In the genomic region with DNA sequence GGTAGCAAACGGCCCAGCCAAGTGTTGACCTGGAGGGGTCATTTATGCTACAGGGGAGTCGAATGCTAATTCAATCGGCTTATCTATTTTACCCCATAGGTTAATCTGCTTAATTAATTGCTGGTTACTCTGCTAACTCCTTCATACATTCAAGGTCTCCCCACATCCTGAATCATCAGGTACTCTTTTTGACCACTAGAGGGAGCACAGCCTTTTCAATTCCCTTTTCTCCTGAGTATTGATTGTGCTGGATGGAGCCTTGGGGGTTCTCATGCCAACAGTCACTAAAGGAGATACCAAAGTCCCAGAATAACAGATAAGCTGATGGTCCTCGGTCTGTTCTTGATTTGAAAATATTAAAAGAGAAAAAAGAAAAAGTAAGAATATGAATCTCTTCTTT, we compare ENCODE assay signal across 8 mouse cellular contexts.
DNase-seq lines count a peak whose midpoint lies in the region; ATAC-seq and TF ChIP-seq lines count a peak whose summit lies in the region.

No protein-coding gene starts in this region.

- H3K79me2 ChIP-seq in CH12.LX (replicated peaks; ENCODE audit: control insufficient read depth, extremely low read depth, insufficient read depth, poor library complexity, severe bottlenecking), result no peaks in the 10 kb centered on the region

- TF ChIP-seq POLR2A in kidney, adult 2 months (IDR thresholded peaks at IDR 0.05; ENCODE audit: low read depth, low read length), result no peak
- TF ChIP-seq POLR2A in CH12.LX (IDR thresholded peaks at IDR 0.05; ENCODE audit: low read depth, low read length), result no peak

- no peak for ATAC-seq in CD4-positive, CD25-positive, alpha-beta regulatory T cell, adult 4 months
- ATAC-seq in common myeloid progenitor, adult 5-6 weeks (replicated peaks; ENCODE audit: low read depth, poor library complexity, severe bottlenecking), result 0 out of 2 replicates have a peak, but pooled peaks have one; percentile 52
- no peak for ATAC-seq in erythroid progenitor cell, adult 5-6 weeks (replicated peaks; ENCODE audit: low FRiP score, poor library complexity, severe bottlenecking)

- H3K4me1 ChIP-seq in kidney, adult 2 months (ENCODE audit: control insufficient read depth, insufficient read depth, low read length), result peaks cover 11% of the 10 kb centered on the region; the same call in 1 of the 2 replicates
- H3K4me1 ChIP-seq in CH12.LX (ENCODE audit: control insufficient read depth in 1 of 2, insufficient read depth in 2 of 2), result peaks cover 0 to 26% of the 10 kb centered on the region in 2 experiments; a peak in 2 of 4 replicates

- H3K27ac ChIP-seq in kidney, adult 2 months (ENCODE audit: insufficient read depth, low read depth, low read length), result no peak overlapping the region
- H3K27ac ChIP-seq in CH12.LX (ENCODE audit: insufficient read depth, low read depth), result no peak overlapping the region

- no peaks in the 10 kb centered on the region for H3K9me3 ChIP-seq in CH12.LX (replicated peaks; ENCODE audit: low read length)

- no peaks in the 10 kb centered on the region for H3K36me3 ChIP-seq in kidney, adult 2 months (ENCODE audit: control insufficient read depth, insufficient read depth, low read length)
- H3K36me3 ChIP-seq in CH12.LX (replicated peaks in 1 of 2; ENCODE audit: control insufficient read depth in 1 of 2, insufficient read depth in 1 of 2, low read length in 1 of 2), result no peaks in the 10 kb centered on the region

- TF ChIP-seq CTCF in kidney, adult 2 months (conservative IDR thresholded peaks at IDR 0.05; ENCODE audit: insufficient read depth, insufficient read length, low read depth, low read length), result peak; percentile 28
- peak; percentile 82 to 86 for TF ChIP-seq CTCF in CH12.LX (conservative IDR thresholded peaks at IDR 0.05 in 1 of 2, IDR thresholded peaks at IDR 0.05 in 1 of 2; ENCODE audit: low read depth in 2 of 2, low read length in 2 of 2)

- H3K27me3 ChIP-seq in kidney, adult 2 months (replicated peaks; ENCODE audit: control insufficient read depth, insufficient read depth, low read length), result no peaks in the 10 kb centered on the region
- H3K27me3 ChIP-seq in CH12.LX (replicated peaks), result no peaks in the 10 kb centered on the region

- H3K4me3 ChIP-seq in kidney, adult 2 months (ENCODE audit: insufficient read depth, low read depth, low read length), result no peak overlapping the region
- no peak overlapping the region for H3K4me3 ChIP-seq in CH12.LX (replicated peaks in 1 of 3; ENCODE audit: low read depth in 2 of 3, low read length in 2 of 3, poor library complexity in 1 of 3)

- dilution Hi-C loops in CH12.LX (cut with MboI; ENCODE audit: extremely low pct_ligation_motif_present, extremely low pct_unique_long_range_greater_than_20kb, low sequenced_read_pairs), result no loop called here

- TF ChIP-seq EP300 in CH12.LX (IDR thresholded peaks at IDR 0.05; ENCODE audit: low read length), result no peak

- in situ Hi-C loops in CH12.LX (cut with MboI; ENCODE audit: low pct_ligation_motif_present, low pct_unique_long_range_greater_than_20kb, low sequenced_read_pairs), result no loop called here

- DNase-seq in CD4-positive, CD25-positive, alpha-beta regulatory T cell, adult 2 months (ENCODE audit: low read depth, low spot score), result peak; percentile 47
- DNase-seq in kidney, adult 2 months, result peak; percentile 62
- no peak for DNase-seq in kidney, adult 11 months
- peak; percentile 54 for DNase-seq in CH12.LX (ENCODE audit: extremely low read depth)
- DNase-seq in lung, postnatal 25 days (ENCODE audit: low spot score), result peak; percentile 41

- no peak overlapping the region for H3K4me2 ChIP-seq in CH12.LX (ENCODE audit: insufficient read depth, low read depth, poor library complexity, severe bottlenecking)

- TF ChIP-seq RAD21 in CH12.LX (IDR thresholded peaks at IDR 0.05; ENCODE audit: low read depth, low read length), result peak; percentile 68

- 18% methylated on average over 4 of the region's 4 CpGs for WGBS in kidney, adult 2 months

- H3K9ac ChIP-seq in CH12.LX (ENCODE audit: insufficient read depth, low read depth), result no peak overlapping the region

TF ChIP-seq in CH12.LX, 34 proteins besides CTCF, POLR2A, EP300 and RAD21:
- TF ChIP-seq CHD2 (IDR thresholded peaks at IDR 0.05; ENCODE audit: low read length) (no peak), ZMIZ1 (IDR thresholded peaks at IDR 0.05; ENCODE audit: low read depth, low read length) (no peak), UBTF (IDR thresholded peaks at IDR 0.05; ENCODE audit: low read depth, low read length) (no peak), POLR2AphosphoS2 (IDR thresholded peaks at IDR 0.05; ENCODE audit: low read depth, low read length) (no peak), TCF12 (IDR thresholded peaks at IDR 0.05; ENCODE audit: low read depth, low read length) (no peak), ZNF384 (IDR thresholded peaks at IDR 0.05; ENCODE audit: low read depth, low read length) (no peak), NELFE (IDR thresholded peaks at IDR 0.05; ENCODE audit: low read depth, low read length) (no peak), KAT2A (IDR thresholded peaks at IDR 0.05; ENCODE audit: insufficient replicate concordance, low read length) (no peak), MAX (IDR thresholded peaks at IDR 0.05; ENCODE audit: low read length) (no peak), CHD1 (IDR thresholded peaks at IDR 0.05; ENCODE audit: low read depth, low read length) (no peak), MAZ (IDR thresholded peaks at IDR 0.05; ENCODE audit: low read depth, low read length) (0 out of 2 replicates have a peak, but pooled peaks have one; percentile 28), SIN3A (IDR thresholded peaks at IDR 0.05; ENCODE audit: low read length) (no peak), JUND (conservative IDR thresholded peaks at IDR 0.05; ENCODE audit: low read depth, low read length) (no peak), MEF2A (IDR thresholded peaks at IDR 0.05; ENCODE audit: borderline replicate concordance, low read depth, low read length) (no peak), IRF4 (IDR thresholded peaks at IDR 0.05; ENCODE audit: low read depth, low read length) (0 out of 2 replicates have a peak, but pooled peaks have one; percentile 20), USF1 (IDR thresholded peaks at IDR 0.05; ENCODE audit: low read depth, low read length) (no peak), HCFC1 (IDR thresholded peaks at IDR 0.05; ENCODE audit: low read depth, low read length) (no peak), RCOR1 (conservative IDR thresholded peaks at IDR 0.05; ENCODE audit: low read depth, low read length) (no peak), MYC (IDR thresholded peaks at IDR 0.05; ENCODE audit: low read depth, low read length) (no peak), MAFK (IDR thresholded peaks at IDR 0.05; ENCODE audit: insufficient replicate concordance, low read length) (no peak), MXI1 (IDR thresholded peaks at IDR 0.05; ENCODE audit: low read depth, low read length) (no peak), ZC3H11A (IDR thresholded peaks at IDR 0.05; ENCODE audit: low read depth, low read length) (peak; percentile 17; the same call in 1 of the 2 replicates), SMC3 (IDR thresholded peaks at IDR 0.05; ENCODE audit: low read depth, low read length) (peak; percentile 83), ELF1 (IDR thresholded peaks at IDR 0.05; ENCODE audit: low read depth, low read length) (no peak), BHLHE40 (IDR thresholded peaks at IDR 0.05; ENCODE audit: low read depth, low read length) (no peak), JUN (IDR thresholded peaks at IDR 0.05; ENCODE audit: insufficient read depth, low read depth, low read length) (no peak)
TF ChIP-seq in CH12.LX: peak in this region for 4.
